29 mouse cellular contexts compared by ENCODE assay signal in genomic region chr10:62305090-62305489, GRCm38 (mm10). TPM values are rescaled to one million over a fixed set of nuclear protein-coding genes. Genes with fewer than 3 reads are reported as not detected.
DNase-seq lines count a peak whose midpoint lies in the region.
"Had no signal": no experiment of that assay in that cellular context is flagged by ENCODE, and none has a peak within 500 bp of the region (broad histone marks: within the 10 kb centered on the region; RNA-seq: fewer than 3 reads in every experiment).

No protein-coding gene starts in this region.

- H3K4me3 ChIP-seq in embryonic facial prominence, embryonic 10.5 days, result no peak overlapping the region
- H3K4me3 ChIP-seq: embryonic facial prominence, embryonic 12.5 days; embryonic facial prominence, embryonic 15.5 days; forebrain, embryonic 12.5 days; forebrain, embryonic 15.5 days; hindbrain, embryonic 10.5 days; hindbrain, embryonic 13.5 days; intestine, embryonic 15.5 days had no signal

- WGBS in embryonic facial prominence, embryonic 10.5 days, result 86% methylated on average over 6 of the region's 6 CpGs

- 0 out of 2 replicates have a peak overlapping the region, but pooled peaks have one; percentile 1 for H3K27ac ChIP-seq in embryonic facial prominence, embryonic 10.5 days (replicated peaks)
- H3K27ac ChIP-seq: embryonic facial prominence, embryonic 12.5 days; embryonic facial prominence, embryonic 15.5 days; forebrain, embryonic 12.5 days; forebrain, embryonic 15.5 days; hindbrain, embryonic 10.5 days; hindbrain, embryonic 13.5 days; intestine, embryonic 15.5 days had no signal

- H3K9me3 ChIP-seq in embryonic facial prominence, embryonic 10.5 days, result 0 out of 2 replicates have a peak, but pooled peaks cover 6% of the 10 kb centered on the region
- H3K9me3 ChIP-seq: embryonic facial prominence, embryonic 12.5 days; embryonic facial prominence, embryonic 15.5 days; forebrain, embryonic 12.5 days; forebrain, embryonic 15.5 days; hindbrain, embryonic 10.5 days; hindbrain, embryonic 13.5 days; intestine, embryonic 15.5 days had no signal

- peak; percentile 33 for DNase-seq in cerebellum, adult 11 months
- DNase-seq in cerebellum, postnatal 25 days, result no peak
- peak; percentile 54 for DNase-seq in cerebellum, adult 9-10 months
- DNase-seq in cerebellum, postnatal 14 days, result no peak
- no peak for DNase-seq in embryonic facial prominence, embryonic 10.5 days (ENCODE audit: low spot score)
- no peak for DNase-seq in heart, postnatal 14 days
- DNase-seq in gastrocnemius, postnatal 10 days, result no peak
- DNase-seq: adrenal gland, postnatal 10 days; adrenal gland, postnatal 36 days; cerebellum, adult 8-10 months; gastrocnemius, postnatal 36 days; heart, adult 11 months; heart, postnatal 36 days; kidney, adult 11 months; kidney, adult 8-10 months had no signal

- peaks cover 10% of the 10 kb centered on the region; the same call in 1 of the 2 replicates for H3K36me3 ChIP-seq in embryonic facial prominence, embryonic 10.5 days (replicated peaks)
- H3K36me3 ChIP-seq: forebrain, embryonic 12.5 days; intestine, embryonic 15.5 days had no signal

- intact Hi-C loops in heart, postnatal 14 days (cut with DNase I), result no loop called here

- peaks cover 26% of the 10 kb centered on the region for H3K4me1 ChIP-seq in embryonic facial prominence, embryonic 10.5 days
- H3K4me1 ChIP-seq: forebrain, embryonic 12.5 days; forebrain, embryonic 15.5 days; hindbrain, embryonic 10.5 days; hindbrain, embryonic 13.5 days had no signal

- no peaks in the 10 kb centered on the region for H3K27me3 ChIP-seq in embryonic facial prominence, embryonic 10.5 days (replicated peaks; ENCODE audit: low read depth, poor library complexity, severe bottlenecking)
- H3K27me3 ChIP-seq: embryonic facial prominence, embryonic 12.5 days; embryonic facial prominence, embryonic 15.5 days; forebrain, embryonic 12.5 days; forebrain, embryonic 15.5 days; hindbrain, embryonic 13.5 days; intestine, embryonic 15.5 days had no signal

RNA-seq across cellular contexts. Expression of gene Tacr2, which starts 52.9 kb away (rescaled TPM):
- not detected in 2 replicates for polyA plus RNA-seq in embryonic facial prominence, embryonic 10.5 days (2016; fragmentation: Nextera tagmentation; extraction: Ambion mirVana)
- total RNA-seq in heart, postnatal 14 days (2021), result not detected
- total RNA-seq in gastrocnemius, postnatal 10 days (2021), result not detected
- total RNA-seq: gastrocnemius, adult 8-10 months; gastrocnemius, postnatal 36 days; heart, adult 8-10 months; heart, postnatal 36 days had no signal
- polyA plus RNA-seq: activated CD4-positive, CD25-positive, alpha-beta regulatory T cell, adult 4 months; embryonic facial prominence, embryonic 12.5 days; embryonic facial prominence, embryonic 15.5 days; forebrain, embryonic 12.5 days; forebrain, embryonic 15.5 days; heart, embryonic 11.5 days; heart, embryonic 14.5 days; heart, postnatal 0 days; hindbrain, embryonic 10.5 days; hindbrain, embryonic 13.5 days; hindbrain, embryonic 16.5 days had no signal

Comparison
In these comparisons a context has a peak if more than half of its experiments do, and no peak if none do; other contexts are left out.
1. DNase-seq: peak in cerebellum, adult 11 months (single experiment) and cerebellum, adult 9-10 months (single experiment); none in cerebellum, postnatal 25 days (0 of 2), cerebellum, postnatal 14 days (0 of 2), embryonic facial prominence, embryonic 10.5 days (single experiment), heart, postnatal 14 days (0 of 2) and gastrocnemius, postnatal 10 days (single experiment).